Mouse (Mus musculus): ENCODE data around the gene Stpg4.

- TF ChIP-seq CTCF (IDR thresholded peaks at IDR 0.05; ENCODE audit: extremely low read depth, insufficient read depth, insufficient read length, insufficient replicate concordance) (no peak), POLR2A (IDR thresholded peaks at IDR 0.05; ENCODE audit: low read depth, low read length) (no peak)
Observed at GRCm38 (mm10) chr17:87364108-87364507, 63.4 kb downstream of the Stpg4 start.

Data from spleen, adult 2 months (tissue).